Comparison of ENCODE assay signal across 13 mouse cellular contexts in genomic region chr16:96690052-96690451, GRCm38 (mm10).
"Had no signal": no experiment of that assay in that cellular context is flagged by ENCODE, and none has a peak within 500 bp of the region (broad histone marks: within the 10 kb centered on the region; RNA-seq: fewer than 3 reads in every experiment).

No protein-coding gene starts in this region.

- H3K27me3 ChIP-seq: limb, embryonic 13.5 days had no signal

- H3K4me2 ChIP-seq: limb, embryonic 13.5 days had no signal

- H3K36me3 ChIP-seq: limb, embryonic 13.5 days had no signal

- H3K9me3 ChIP-seq: limb, embryonic 13.5 days had no signal

- H3K4me3 ChIP-seq: layer of hippocampus, adult 2 months; limb, embryonic 13.5 days had no signal

- H3K27ac ChIP-seq: layer of hippocampus, adult 2 months; limb, embryonic 13.5 days; liver, embryonic 14.5 days had no signal

- H3K9ac ChIP-seq: limb, embryonic 13.5 days; liver, embryonic 14.5 days had no signal

- H3K4me1 ChIP-seq: limb, embryonic 13.5 days had no signal

- DNase-seq: kidney, adult 18-20 months; kidney, postnatal 10 days; kidney, postnatal 4 days; left cerebral cortex, postnatal 4 days; lung, adult 18-20 months; retina, postnatal 1 day; right cerebral cortex, postnatal 4 days; spleen, adult 18-20 months; thymus, adult 18-20 months; thymus, postnatal 14 days had no signal
